Mouse (Mus musculus) stomach, embryonic 15.5 days (tissue): ENCODE results near the gene Mob1b. TPM values are rescaled to one million over a fixed set of nuclear protein-coding genes. Genes with fewer than 3 reads are reported as not detected.

Experiments
- ATAC-seq: fragments of 200-750 bp; cut with Nextera tagmentation; 2 replicates; pipeline ENCODE4 v1.8.0; 2017; ENCODE audit warnings: low read depth, moderate number of reproducible peaks, moderate TSS enrichment; ENCODE audit not compliant: insufficient read depth, low FRiP score
- H3K27ac ChIP-seq: fragments of 300-500 bp; sonication (generic); 2 replicates; pipeline ENCODE4 v1.5.1; 2015; ENCODE audit warnings: mild to moderate bottlenecking, inconsistent platforms
- H3K27me3 ChIP-seq: fragments of 300-500 bp; sonication (generic); replicated peaks from 2 replicates; pipeline ENCODE4 v1.6.1; 2015; ENCODE audit warnings: inconsistent platforms
- H3K36me3 ChIP-seq: fragments of 300-500 bp; sonication (generic); 2 replicates; pipeline ENCODE4 v1.6.1; 2015; ENCODE audit warnings: inconsistent platforms
- H3K4me1 ChIP-seq: fragments of 300-500 bp; sonication (generic); 2 replicates; pipeline ENCODE4 v1.6.1; 2015; ENCODE audit warnings: inconsistent platforms
- H3K4me2 ChIP-seq: fragments of 300-500 bp; sonication (generic); 2 replicates; pipeline ENCODE4 v1.6.1; 2015; ENCODE audit warnings: mild to moderate bottlenecking, inconsistent platforms
- H3K4me3 ChIP-seq: fragments of 300-500 bp; sonication (generic); replicated peaks from 2 replicates; pipeline ENCODE4 v1.5.1; 2015; ENCODE audit warnings: inconsistent platforms
- H3K9ac ChIP-seq: fragments of 300-500 bp; sonication (generic); 2 replicates; pipeline ENCODE4 v1.6.1; 2015; ENCODE audit warnings: inconsistent platforms
- H3K9me3 ChIP-seq: fragments of 300-500 bp; sonication (generic); 2 replicates; pipeline ENCODE4 v1.6.1; 2016; ENCODE audit warnings: inconsistent platforms
- WGBS: fragments of 180-500 bp; shearing (Covaris S2); methylation state at CpG from one replicate; pipeline ENCODE4 v1.1.7; 2015; 5-methylcytosine and 5-hydroxymethylcytosine counted together
- polyA plus RNA-seq: library from polyadenylated mRNA; unstranded; fragments of >200 nt; fragmentation: Nextera tagmentation; extraction: Ambion mirVana; gene quantifications from 2 replicates; pipeline ENCODE4 v1.2.1, GENCODE M21; 2015

Gene Mob1b
- polyA plus RNA-seq, 1 experiment from 2014 or later: 11.7 TPM

GRCm38 (mm10) chr5:88762611-88763010, 42.0 kb downstream of the Mob1b start:
- Histone ChIP-seq H3K27me3 (no peaks in the 10 kb centered on the region), H3K36me3 (no peaks in the 10 kb centered on the region), H3K9me3 (no peaks in the 10 kb centered on the region), H3K9ac (no peak overlapping the region), H3K4me1 (peaks cover 6% of the 10 kb centered on the region; the same call in 1 of the 2 replicates), H3K27ac (no peak overlapping the region), H3K4me3 (no peak overlapping the region), H3K4me2 (no peak overlapping the region)
- ATAC-seq: no peak
- 89% methylated on average over 5 of the region's 5 CpGs for WGBS

GRCm38 (mm10) chr5:88764430-88764986, 43.9 kb downstream of the Mob1b start:
- Histone ChIP-seq H3K36me3 (no peaks in the 10 kb centered on the region), H3K9me3 (no peaks in the 10 kb centered on the region), H3K4me3 (peak overlapping the region; percentile 64), H3K9ac (no peak overlapping the region), H3K27ac (peak overlapping the region; percentile 57), H3K27me3 (no peaks in the 10 kb centered on the region), H3K4me1 (peaks cover 6% of the 10 kb centered on the region; the same call in 1 of the 2 replicates), H3K4me2 (peak overlapping the region; percentile 73)
- WGBS: under 1% methylated on average over 20 of the region's 23 CpGs
- peak; percentile 36 for ATAC-seq

- ATAC-seq: peak; percentile 100
Observed at GRCm38 (mm10) chr5:88764987-88765481, 44.4 kb downstream of the Mob1b start, which contains the start of gene Dck. TSS of gene Dck (plus strand) at chr5:88764996.

GRCm38 (mm10) chr5:88765587-88765986, 44.9 kb downstream of the Mob1b start:
- no peaks in the 10 kb centered on the region for H3K36me3 ChIP-seq
- no peak for ATAC-seq
- peak overlapping the region; percentile 73 for H3K4me2 ChIP-seq
- H3K27me3 ChIP-seq: no peaks in the 10 kb centered on the region
- H3K4me3 ChIP-seq: peak overlapping the region; percentile 64
- H3K4me1 ChIP-seq: peaks cover 6% of the 10 kb centered on the region; the same call in 1 of the 2 replicates
- H3K9me3 ChIP-seq: no peaks in the 10 kb centered on the region
- H3K27ac ChIP-seq: peak overlapping the region; percentile 82
- peak overlapping the region; percentile 55 for H3K9ac ChIP-seq
- 8% methylated on average over 6 of the region's 6 CpGs for WGBS

More at GRCm38 (mm10) chr5:88764987-88765481, 44.4 kb downstream of the Mob1b start, which contains the start of gene Dck:
- WGBS: under 1% methylated on average over 51 of the region's 51 CpGs
- Histone ChIP-seq H3K9ac (peak within 1 kb of the TSS; percentile 55), H3K4me3 (peak within 1 kb of the TSS; percentile 64), H3K4me2 (peak within 1 kb of the TSS; percentile 73), H3K4me1 (peaks cover 6% of the 10 kb centered on the region; the same call in 1 of the 2 replicates), H3K9me3 (no peaks in the 10 kb centered on the region), H3K36me3 (no peaks in the 10 kb centered on the region), H3K27ac (peak within 1 kb of the TSS; percentile 82), H3K27me3 (no peaks in the 10 kb centered on the region)

GRCm38 (mm10) chr5:88766121-88766520, 45.5 kb downstream of the Mob1b start:
- no peaks in the 10 kb centered on the region for H3K27me3 ChIP-seq
- ATAC-seq: no peak
- no peaks in the 10 kb centered on the region for H3K9me3 ChIP-seq
- H3K9ac ChIP-seq: no peak overlapping the region
- H3K27ac ChIP-seq: no peak overlapping the region
- peak overlapping the region; percentile 64 for H3K4me3 ChIP-seq
- peak overlapping the region; percentile 73 for H3K4me2 ChIP-seq
- WGBS: 60% methylated on average over 6 of the region's 6 CpGs
- peaks cover 6% of the 10 kb centered on the region; the same call in 1 of the 2 replicates for H3K4me1 ChIP-seq
- H3K36me3 ChIP-seq: no peaks in the 10 kb centered on the region

- Histone ChIP-seq H3K4me3 (no peak overlapping the region), H3K9ac (no peak overlapping the region)
- 87% methylated on average over 5 of the region's 5 CpGs for WGBS
Observed at GRCm38 (mm10) chr5:88766863-88767262, 46.2 kb downstream of the Mob1b start.

GRCm38 (mm10) chr5:88768201-88768600, 47.5 kb downstream of the Mob1b start:
- H3K36me3 ChIP-seq: peaks cover 3% of the 10 kb centered on the region; the same call in 1 of the 2 replicates
- no peaks in the 10 kb centered on the region for H3K9me3 ChIP-seq
- 77% methylated on average over 6 of the region's 6 CpGs for WGBS
- no peaks in the 10 kb centered on the region for H3K27me3 ChIP-seq
- no peak overlapping the region for H3K4me2 ChIP-seq
- no peak overlapping the region for H3K27ac ChIP-seq
- peaks cover 6% of the 10 kb centered on the region; the same call in 1 of the 2 replicates for H3K4me1 ChIP-seq
- ATAC-seq: no peak
- H3K4me3 ChIP-seq: no peak overlapping the region
- no peak overlapping the region for H3K9ac ChIP-seq

More at GRCm38 (mm10) chr5:88766863-88767262, 46.2 kb downstream of the Mob1b start:
- H3K27me3 ChIP-seq: no peaks in the 10 kb centered on the region
- H3K36me3 ChIP-seq: peaks cover 3% of the 10 kb centered on the region; the same call in 1 of the 2 replicates
- H3K27ac ChIP-seq: no peak overlapping the region
- H3K4me2 ChIP-seq: peak overlapping the region; percentile 73; the same call in 1 of the 2 replicates
- ATAC-seq: no peak
- no peaks in the 10 kb centered on the region for H3K9me3 ChIP-seq
- peaks cover 6% of the 10 kb centered on the region; the same call in 1 of the 2 replicates for H3K4me1 ChIP-seq

GRCm38 (mm10) chr5:88782072-88782765, 61.6 kb downstream of the Mob1b start:
- Histone ChIP-seq H3K9ac (no peak overlapping the region), H3K4me1 (no peaks in the 10 kb centered on the region)
- 66% methylated on average over 7 of the region's 7 CpGs for WGBS

GRCm38 (mm10) chr5:88785059-88785458, 64.4 kb downstream of the Mob1b start:
- no peak for ATAC-seq
- WGBS: 70% methylated on average over 1 of the region's 1 CpGs
- H3K27ac ChIP-seq: no peak overlapping the region
- no peaks in the 10 kb centered on the region for H3K9me3 ChIP-seq
- H3K27me3 ChIP-seq: no peaks in the 10 kb centered on the region
- H3K4me2 ChIP-seq: no peak overlapping the region
- H3K4me3 ChIP-seq: no peak overlapping the region
- no peak overlapping the region for H3K9ac ChIP-seq
- 0 out of 2 replicates have a peak, but pooled peaks cover 7% of the 10 kb centered on the region for H3K36me3 ChIP-seq
- no peaks in the 10 kb centered on the region for H3K4me1 ChIP-seq

More at GRCm38 (mm10) chr5:88782072-88782765, 61.6 kb downstream of the Mob1b start:
- H3K27ac ChIP-seq: no peak overlapping the region
- no peaks in the 10 kb centered on the region for H3K9me3 ChIP-seq
- no peak overlapping the region for H3K4me3 ChIP-seq
- H3K27me3 ChIP-seq: no peaks in the 10 kb centered on the region
- no peak for ATAC-seq
- H3K36me3 ChIP-seq: peaks cover 14% of the 10 kb centered on the region
- no peak overlapping the region for H3K4me2 ChIP-seq

GRCm38 (mm10) chr5:88790675-88791074, 70.0 kb downstream of the Mob1b start:
- Histone ChIP-seq H3K27ac (no peak overlapping the region), H3K9ac (no peak overlapping the region), H3K4me3 (no peak overlapping the region), H3K27me3 (no peaks in the 10 kb centered on the region), H3K36me3 (no peaks in the 10 kb centered on the region), H3K4me2 (no peak overlapping the region), H3K9me3 (no peaks in the 10 kb centered on the region), H3K4me1 (no peaks in the 10 kb centered on the region)
- 35% methylated on average over 9 of the region's 9 CpGs for WGBS
- no peak for ATAC-seq

GRCm38 (mm10) chr5:88791256-88792245, 70.9 kb downstream of the Mob1b start:
- WGBS: 32% methylated on average over 10 of the region's 10 CpGs
- no peak overlapping the region for H3K9ac ChIP-seq
- H3K36me3 ChIP-seq: no peaks in the 10 kb centered on the region
- no peak overlapping the region for H3K4me2 ChIP-seq
- no peak overlapping the region for H3K4me3 ChIP-seq
- no peak for ATAC-seq
- H3K27ac ChIP-seq: no peak overlapping the region
- H3K9me3 ChIP-seq: no peaks in the 10 kb centered on the region
- no peaks in the 10 kb centered on the region for H3K27me3 ChIP-seq
- no peaks in the 10 kb centered on the region for H3K4me1 ChIP-seq
